Mouse (Mus musculus) ES-E14 (cell line): ENCODE measurements at regions not wholly inside any gene's neighbourhood (a gene's known extent, or its start where the extent isn't known, plus 50 kb on each side); places are given as distances from the start of the nearest gene placed in this dataset.

ENCODE experiments used
- DNase-seq: peaks from one replicate; pipeline ENCODE4 v3.0.0-alpha.2; 2013; ENCODE audit warnings: low read depth, low spot score
- H3K27ac ChIP-seq: 2 replicates; pipeline ENCODE4 v1.5.1; 2012; ENCODE audit warnings: low read depth, mild to moderate bottlenecking, low read length, moderate library complexity, mixed read lengths; ENCODE audit not compliant: poor library complexity, insufficient read depth, severe bottlenecking
- H3K36me3 ChIP-seq: 2 replicates; pipeline ENCODE4 v1.6.1; 2012; ENCODE audit warnings: mild to moderate bottlenecking, low read length, moderate library complexity, mixed read lengths; ENCODE audit not compliant: control insufficient read depth, poor library complexity, insufficient read depth, severe bottlenecking
- H3K4me1 ChIP-seq, 2 experiments: fragments of 150-350 bp in 1 of 2; sonication (generic) in 1 of 2; 2 replicates each; pipeline ENCODE4 v1.6.1; 2012; ENCODE audit warnings: low read length in 2 of 2, mild to moderate bottlenecking in 1 of 2, mixed read lengths in 1 of 2; ENCODE audit not compliant: control insufficient read depth in 2 of 2, insufficient read depth in 2 of 2, poor library complexity in 1 of 2
- H3K4me3 ChIP-seq, 2 experiments: fragments of 150-350 bp in 1 of 2; sonication (generic) in 1 of 2; 2 replicates each; pipeline ENCODE4 v1.5.1; 2012; ENCODE audit warnings: low read length in 2 of 2, low read depth in 1 of 2, mild to moderate bottlenecking in 1 of 2, mixed read lengths in 1 of 2; ENCODE audit not compliant: insufficient read depth in 1 of 2, poor library complexity in 1 of 2, severe bottlenecking in 1 of 2
- H3K9ac ChIP-seq: 2 replicates; pipeline ENCODE4 v1.6.1; 2012; ENCODE audit warnings: low read depth, mild to moderate bottlenecking, low read length, mixed read lengths; ENCODE audit not compliant: poor library complexity, insufficient read depth, severe bottlenecking
- H3K9me3 ChIP-seq: fragments of 150-350 bp; sonication (generic); 2 replicates; pipeline ENCODE4 v1.6.1; 2012; ENCODE audit warnings: low read depth, mild to moderate bottlenecking, low read length; ENCODE audit not compliant: control insufficient read depth, insufficient read depth
- CHD2 ChIP-seq: IDR thresholded peaks from 2 replicates; pipeline ENCODE4 v1.6.1; 2014; ENCODE audit warnings: mild to moderate bottlenecking, low read depth, low read length, inconsistent platforms
- HCFC1 ChIP-seq: IDR thresholded peaks from 2 replicates; pipeline ENCODE4 v1.6.1; 2012; ENCODE audit warnings: low read length, inconsistent platforms, borderline replicate concordance; ENCODE audit not compliant: insufficient read depth
- MAFK ChIP-seq: IDR thresholded peaks from 2 replicates; pipeline ENCODE4 v1.6.1; 2014; ENCODE audit warnings: mild to moderate bottlenecking, low read depth, low read length, inconsistent platforms; ENCODE audit not compliant: insufficient read depth
- ZC3H11A ChIP-seq: IDR thresholded peaks from 2 replicates; pipeline ENCODE4 v1.6.1; 2012; ENCODE audit warnings: low read depth, mild to moderate bottlenecking, inconsistent platforms, low read length, borderline replicate concordance
- ZNF384 ChIP-seq: IDR thresholded peaks from 2 replicates; pipeline ENCODE4 v1.6.1; 2012; ENCODE audit warnings: low read depth, low read length, inconsistent platforms
- in situ Hi-C, 2 experiments: fragments of 600-800 bp; cut with MboI; formaldehyde crosslinking; loops; one replicate each; pipeline ENCODE4 v1.15.1; 2025; ENCODE audit warnings: low sequenced_read_pairs in 2 of 2, inconsistent platforms in 1 of 2; ENCODE audit not compliant: unreplicated experiment in 2 of 2

DNA sequence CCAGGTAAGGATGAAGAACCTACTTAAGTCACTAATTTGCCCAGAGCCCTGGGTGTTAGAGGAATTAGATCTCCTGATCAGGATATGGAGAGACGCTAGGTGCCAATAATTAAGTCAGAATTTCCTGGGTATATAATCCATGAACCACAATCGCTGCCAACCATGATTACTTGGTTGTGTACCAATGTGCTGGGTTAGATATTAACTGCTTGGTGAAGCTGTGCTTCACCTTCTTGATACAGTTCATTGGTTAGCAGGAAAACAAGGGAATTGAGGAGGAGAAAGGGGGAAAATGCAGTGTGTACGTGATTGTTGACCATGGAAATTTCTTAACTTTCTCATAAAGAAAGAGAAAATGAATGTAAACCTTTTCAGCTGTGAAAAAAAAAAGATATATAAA is 961.7 kb upstream of the Slc39a10 start:
- Histone ChIP-seq H3K36me3 (no peaks in the 10 kb centered on the region), H3K4me1 (no peaks in the 10 kb centered on the region), H3K9me3 (no peaks in the 10 kb centered on the region), H3K27ac (no peak overlapping the region), H3K4me3 (no peak overlapping the region), H3K9ac (no peak overlapping the region)
- TF ChIP-seq MAFK (no peak), HCFC1 (no peak), ZNF384 (no peak), CHD2 (no peak), ZC3H11A (no peak)
- in situ Hi-C loops, result no loop called here
- no peak for DNase-seq

DNA sequence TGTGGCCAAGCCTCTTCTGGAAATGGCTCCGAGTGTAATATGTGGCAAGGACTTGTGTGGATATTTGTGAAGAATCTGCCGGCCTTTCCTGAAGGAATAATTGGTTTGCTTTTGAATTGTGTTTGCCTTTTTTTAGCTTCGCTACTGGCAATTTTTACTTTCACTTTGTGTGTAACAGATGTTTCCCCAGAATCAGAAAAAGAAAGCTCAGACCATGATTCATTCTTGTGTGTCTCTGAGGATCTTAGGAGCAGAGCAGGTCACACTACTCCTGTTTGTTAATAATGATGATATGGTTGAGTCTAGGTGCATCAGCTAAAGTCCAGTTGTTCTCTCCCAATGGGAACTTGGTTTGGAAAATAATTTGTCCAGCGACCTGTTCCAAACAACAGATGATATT is 961.3 kb upstream of the Slc39a10 start:
- Histone ChIP-seq H3K4me3 (no peak overlapping the region), H3K4me1 (no peaks in the 10 kb centered on the region), H3K9ac (no peak overlapping the region), H3K36me3 (no peaks in the 10 kb centered on the region), H3K9me3 (no peaks in the 10 kb centered on the region), H3K27ac (no peak overlapping the region)
- in situ Hi-C loops, result no loop called here
- no peak for DNase-seq
- no peak for TF ChIP-seq ZC3H11A
- no peak for TF ChIP-seq CHD2
- no peak for TF ChIP-seq MAFK
- no peak for TF ChIP-seq HCFC1
- no peak for TF ChIP-seq ZNF384

DNA sequence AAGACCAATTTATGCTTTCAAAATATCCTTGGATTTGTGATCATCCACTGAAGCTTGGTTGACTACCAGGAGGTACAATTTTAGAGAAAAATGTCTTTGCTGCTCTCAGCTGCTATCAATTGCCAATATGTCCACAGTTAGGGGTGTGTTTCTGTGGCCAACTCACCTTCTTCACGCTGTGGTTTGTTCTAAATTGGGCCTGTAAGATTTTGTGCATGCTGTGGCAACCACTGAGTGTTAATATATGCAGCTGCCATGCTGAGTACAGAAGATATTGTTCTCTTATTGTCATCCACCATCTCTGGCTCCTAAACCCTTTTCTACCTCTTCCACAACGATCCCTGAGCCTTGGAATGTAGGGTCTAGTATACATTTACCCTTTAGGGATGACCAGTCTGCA is 948.2 kb upstream of the Slc39a10 start:
- H3K9ac ChIP-seq, result no peak overlapping the region
- in situ Hi-C loops, result no loop called here
- TF ChIP-seq ZNF384 (no peak), ZC3H11A (no peak), CHD2 (no peak), HCFC1 (no peak), MAFK (no peak)
- no peaks in the 10 kb centered on the region for H3K9me3 ChIP-seq
- no peaks in the 10 kb centered on the region for H3K36me3 ChIP-seq
- H3K4me1 ChIP-seq, result no peaks in the 10 kb centered on the region
- no peak overlapping the region for H3K4me3 ChIP-seq
- no peak overlapping the region for H3K27ac ChIP-seq
- no peak for DNase-seq

GRCm38 (mm10) chr1:47834072-47834471 is 941.4 kb upstream of the Slc39a10 start:
- DNase-seq, result peak; percentile 27
- no peaks in the 10 kb centered on the region for H3K36me3 ChIP-seq
- in situ Hi-C loops, result no loop called here
- TF ChIP-seq HCFC1 (no peak), ZNF384 (no peak), ZC3H11A (no peak), MAFK (no peak), CHD2 (no peak)
- no peaks in the 10 kb centered on the region for H3K9me3 ChIP-seq
- no peak overlapping the region for H3K27ac ChIP-seq
- H3K4me1 ChIP-seq, result peaks cover 0 to 2% of the 10 kb centered on the region in 2 experiments; a peak in 1 of 4 replicates
- no peak overlapping the region for H3K9ac ChIP-seq
- no peak overlapping the region for H3K4me3 ChIP-seq

- no peak for TF ChIP-seq HCFC1
- TF ChIP-seq ZC3H11A, result no peak
- TF ChIP-seq CHD2, result no peak
- TF ChIP-seq MAFK, result no peak
- TF ChIP-seq ZNF384, result no peak
- in situ Hi-C loops, result no loop called here
- peak; percentile 16 for DNase-seq
- Histone ChIP-seq H3K27ac (no peak overlapping the region), H3K9me3 (no peaks in the 10 kb centered on the region), H3K9ac (no peak overlapping the region), H3K4me3 (no peak overlapping the region), H3K4me1 (no peaks in the 10 kb centered on the region), H3K36me3 (no peaks in the 10 kb centered on the region)
These were observed 934.6 kb upstream of the Slc39a10 start for GRCm38 (mm10) chr1:47827206-47827605.
